Mouse (Mus musculus) skeletal muscle tissue, postnatal 0 days (tissue): ENCODE measurements around the gene Gm10803. TPM values are rescaled to one million over a fixed set of nuclear protein-coding genes. Genes with fewer than 3 reads are reported as not detected.

Source experiments
- polyA plus RNA-seq: library from polyadenylated mRNA; unstranded; fragments of >200 nt; fragmentation: Nextera tagmentation; extraction: Ambion mirVana; gene quantifications from 2 replicates; pipeline ENCODE4 v1.2.1, GENCODE M21; 2015

Gm10803 gene
- polyA plus RNA-seq = not detected in 2 replicates

DNA sequence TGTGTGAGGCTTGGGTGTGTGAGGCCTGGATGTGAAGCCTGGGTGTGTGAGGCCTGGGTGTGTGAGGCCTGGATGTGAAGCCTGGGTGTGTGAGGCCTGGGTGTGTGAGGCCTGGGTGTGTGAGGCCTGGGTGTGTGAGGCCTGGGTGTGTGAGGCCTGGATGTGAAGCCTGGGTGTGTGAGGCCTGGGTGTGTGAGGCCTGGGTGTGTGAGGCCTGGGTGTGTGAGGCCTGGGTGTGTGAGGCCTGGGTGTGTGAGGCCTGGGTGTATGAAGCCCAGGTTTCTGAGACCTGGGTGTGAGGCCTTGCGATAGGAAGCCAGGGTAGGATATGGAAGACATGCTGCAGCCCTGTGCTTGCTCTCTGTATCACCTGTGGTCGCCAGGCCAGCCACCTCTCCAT lies at the start of gene Gm10803:
Gene Gm10803 (plus strand): TSS at position 301 of the 400 bp plus-strand sequence.

Other genes with a start within 250 kb of the Gm10803 start
- gene Tspan18, start 226.1 kb upstream of the Gm10803 start, polyA plus RNA-seq = 11.8 and 17.2 TPM in 2 replicates
- 41.8 and 45.4 TPM in 2 replicates for gene Cd82, start 97.4 kb upstream of the Gm10803 start, polyA plus RNA-seq
- 0.18 and 0.23 TPM in 2 replicates for gene Alx4, start 81.8 kb downstream of the Gm10803 start, polyA plus RNA-seq